Mouse (Mus musculus): ENCODE measurements at regions not wholly inside any gene's neighbourhood (a gene's known extent, or its start where the extent isn't known, plus 50 kb on each side); places are given as distances from the start of the nearest gene placed in this dataset.
"Not testable (repeated sequence)": the region's sequence is repeated elsewhere in the genome, so short reads cannot be mapped to it uniquely, and the experiment has no call there.

DNA sequence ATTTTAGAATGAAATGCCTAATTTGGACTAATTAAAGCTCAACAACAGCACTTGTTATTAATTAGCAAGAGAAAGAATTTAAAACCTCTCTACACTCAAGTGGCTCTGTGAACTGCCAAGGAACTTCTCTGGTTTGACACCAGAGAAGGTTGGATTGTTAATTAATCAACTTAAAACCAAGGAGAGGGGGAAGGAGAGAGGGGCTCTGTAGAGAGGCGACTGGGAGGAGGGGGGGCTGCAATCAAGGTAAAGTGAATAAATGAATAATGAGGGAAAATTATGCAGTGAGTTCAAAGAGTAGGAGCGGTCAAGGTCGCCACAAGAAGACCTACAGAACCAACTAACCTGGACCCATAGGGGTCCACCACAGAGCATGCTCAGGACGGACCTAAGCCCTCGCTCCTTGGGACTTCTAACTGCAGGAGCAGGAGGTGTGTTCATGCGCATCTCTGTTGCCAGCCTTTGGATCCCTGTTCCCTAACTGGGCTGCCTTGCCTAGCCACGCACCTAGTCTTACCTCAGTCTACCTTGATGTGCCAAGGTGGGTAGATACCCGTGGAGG is 189.0 kb upstream of the Ghr start:
- Histone ChIP-seq H3K36me3 (ENCODE audit: control insufficient read depth, insufficient read depth, low read length) (no peaks in the 10 kb centered on the region), H3K9me3 (ENCODE audit: control insufficient read depth, low read length) (no peaks in the 10 kb centered on the region), H3K9ac (ENCODE audit: low read length) (no peak overlapping the region), H3K4me2 (ENCODE audit: low read depth, low read length) (no peak overlapping the region), H3K27me3 (ENCODE audit: control insufficient read depth, insufficient read depth, low read depth, low read length) (no peaks in the 10 kb centered on the region), H3K4me3 (ENCODE audit: low read length) (no peak overlapping the region), H3K27ac (ENCODE audit: low read length) (no peak overlapping the region), H3K4me1 (replicated peaks; ENCODE audit: control insufficient read depth, insufficient read depth, low read length) (no peaks in the 10 kb centered on the region)
- 85% methylated on average over 8 of the region's 8 CpGs for WGBS
- no peak for ATAC-seq (ENCODE audit: low read depth)

DNA sequence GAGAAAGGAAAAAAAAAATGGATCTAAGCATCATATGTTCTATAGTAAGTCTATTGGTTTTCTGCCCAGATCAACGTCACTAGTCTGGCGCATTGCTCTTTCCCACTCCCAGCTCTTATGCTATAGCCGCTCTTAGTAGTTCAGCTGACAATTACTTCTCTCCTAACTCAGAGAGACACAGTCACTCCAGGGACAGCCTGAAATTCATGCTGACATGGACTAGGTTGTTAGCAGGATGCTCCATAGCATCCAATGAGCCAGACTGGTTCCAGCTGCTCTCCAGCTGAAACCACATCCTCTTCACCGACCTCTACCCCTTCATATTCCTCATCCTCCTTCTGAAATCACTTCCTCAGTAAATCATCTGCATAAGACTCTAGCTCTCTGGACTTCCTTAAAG is 187.0 kb upstream of the Ghr start:
- Histone ChIP-seq H3K4me1 (replicated peaks; ENCODE audit: control insufficient read depth, insufficient read depth, low read length) (no peaks in the 10 kb centered on the region), H3K9ac (ENCODE audit: low read length) (no peak overlapping the region), H3K27ac (ENCODE audit: low read length) (no peak overlapping the region), H3K9me3 (ENCODE audit: control insufficient read depth, low read length) (no peaks in the 10 kb centered on the region), H3K36me3 (ENCODE audit: control insufficient read depth, insufficient read depth, low read length) (no peaks in the 10 kb centered on the region), H3K4me3 (ENCODE audit: low read length) (no peak overlapping the region), H3K27me3 (ENCODE audit: control insufficient read depth, insufficient read depth, low read depth, low read length) (no peaks in the 10 kb centered on the region), H3K4me2 (ENCODE audit: low read depth, low read length) (no peak overlapping the region)
- WGBS, result 73% methylated on average over 4 of the region's 4 CpGs
- ATAC-seq (ENCODE audit: low read depth), result no peak

DNA sequence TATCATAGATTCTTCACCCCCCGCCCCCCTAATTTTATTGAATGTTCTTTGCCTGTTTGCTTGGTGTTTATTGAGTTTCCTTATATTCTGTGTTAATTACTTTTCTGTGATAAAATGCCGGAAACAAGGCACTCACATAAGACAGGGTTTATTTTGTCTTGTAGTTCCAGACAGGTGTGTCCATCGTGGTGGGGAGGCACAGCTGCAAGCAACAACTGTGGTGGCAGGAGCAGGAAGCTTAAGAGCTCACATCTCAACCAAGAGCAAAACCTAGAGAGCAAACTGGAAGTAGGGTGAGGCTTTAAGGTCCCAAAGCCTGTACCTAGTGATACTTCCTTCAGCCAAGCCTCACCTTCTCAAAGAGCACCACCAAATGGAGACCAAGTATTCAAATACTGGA is 181.4 kb upstream of the Ghr start:
- no peak overlapping the region for H3K4me2 ChIP-seq (ENCODE audit: low read depth, low read length)
- no peaks in the 10 kb centered on the region for H3K4me1 ChIP-seq (replicated peaks; ENCODE audit: control insufficient read depth, insufficient read depth, low read length)
- WGBS, result 89% methylated on average over 3 of the region's 3 CpGs
- no peak for ATAC-seq (ENCODE audit: low read depth)
- H3K36me3 ChIP-seq (ENCODE audit: control insufficient read depth, insufficient read depth, low read length), result no peaks in the 10 kb centered on the region
- H3K9ac ChIP-seq (ENCODE audit: low read length), result no peak overlapping the region
- H3K27ac ChIP-seq (ENCODE audit: low read length), result no peak overlapping the region
- no peak overlapping the region for H3K4me3 ChIP-seq (ENCODE audit: low read length)
- H3K9me3 ChIP-seq (ENCODE audit: control insufficient read depth, low read length), result no peaks in the 10 kb centered on the region
- no peaks in the 10 kb centered on the region for H3K27me3 ChIP-seq (ENCODE audit: control insufficient read depth, insufficient read depth, low read depth, low read length)

DNA sequence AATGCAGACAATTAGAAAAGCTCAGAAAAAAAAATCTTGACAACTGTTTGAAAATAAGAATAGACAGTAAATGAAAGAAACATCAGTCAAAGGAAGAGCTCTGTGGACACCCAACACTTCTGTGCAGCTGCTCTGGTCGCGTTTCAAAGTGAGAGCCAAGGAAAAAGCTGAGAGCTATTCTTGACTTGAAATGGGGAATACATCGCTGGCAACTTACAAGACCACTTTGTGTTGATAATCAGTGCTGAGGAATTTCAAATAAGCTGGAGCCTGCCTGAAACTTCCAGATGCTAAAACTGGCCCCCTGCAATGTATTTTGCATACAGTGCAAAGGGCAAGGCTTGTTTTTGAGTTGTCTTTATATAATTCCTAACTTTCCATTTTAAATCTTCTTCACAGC is 177.1 kb upstream of the Ghr start:
- no peaks in the 10 kb centered on the region for H3K27me3 ChIP-seq (ENCODE audit: control insufficient read depth, insufficient read depth, low read depth, low read length)
- no peaks in the 10 kb centered on the region for H3K9me3 ChIP-seq (ENCODE audit: control insufficient read depth, low read length)
- no peak overlapping the region for H3K4me2 ChIP-seq (ENCODE audit: low read depth, low read length)
- H3K27ac ChIP-seq (ENCODE audit: low read length), result no peak overlapping the region
- peak; percentile 65 for ATAC-seq (ENCODE audit: low read depth)
- no peak overlapping the region for H3K9ac ChIP-seq (ENCODE audit: low read length)
- no peaks in the 10 kb centered on the region for H3K4me1 ChIP-seq (replicated peaks; ENCODE audit: control insufficient read depth, insufficient read depth, low read length)
- no peaks in the 10 kb centered on the region for H3K36me3 ChIP-seq (ENCODE audit: control insufficient read depth, insufficient read depth, low read length)
- no peak overlapping the region for H3K4me3 ChIP-seq (ENCODE audit: low read length)
- 18% methylated on average over 3 of the region's 3 CpGs for WGBS

DNA sequence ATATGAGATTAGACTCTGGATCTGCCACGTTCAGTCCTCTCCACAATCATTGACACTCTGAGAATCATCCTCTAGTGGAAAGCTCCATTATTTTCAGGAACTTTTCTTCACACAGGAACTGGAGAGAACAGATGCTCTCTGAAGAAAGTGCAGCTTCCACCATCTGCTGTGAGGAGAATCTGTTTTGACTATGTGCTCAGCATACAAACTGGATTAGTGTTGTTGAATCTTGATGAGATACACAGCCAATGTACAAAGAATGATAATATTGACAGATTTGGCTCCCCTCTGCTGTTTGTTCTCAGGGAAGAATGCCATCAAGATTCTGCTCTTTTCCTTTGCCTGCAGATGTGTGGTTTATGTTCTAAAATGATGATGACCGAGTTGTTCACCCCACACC is 172.3 kb upstream of the Ghr start:
- no peak for ATAC-seq (ENCODE audit: low read depth)
- Histone ChIP-seq H3K4me1 (replicated peaks; ENCODE audit: control insufficient read depth, insufficient read depth, low read length) (no peaks in the 10 kb centered on the region), H3K9me3 (ENCODE audit: control insufficient read depth, low read length) (no peaks in the 10 kb centered on the region), H3K27ac (ENCODE audit: low read length) (no peak overlapping the region), H3K4me3 (ENCODE audit: low read length) (no peak overlapping the region), H3K36me3 (ENCODE audit: control insufficient read depth, insufficient read depth, low read length) (no peaks in the 10 kb centered on the region), H3K4me2 (ENCODE audit: low read depth, low read length) (no peak overlapping the region), H3K9ac (ENCODE audit: low read length) (no peak overlapping the region), H3K27me3 (ENCODE audit: control insufficient read depth, insufficient read depth, low read depth, low read length) (no peaks in the 10 kb centered on the region)
- 61% methylated on average over 2 of the region's 2 CpGs for WGBS

DNA sequence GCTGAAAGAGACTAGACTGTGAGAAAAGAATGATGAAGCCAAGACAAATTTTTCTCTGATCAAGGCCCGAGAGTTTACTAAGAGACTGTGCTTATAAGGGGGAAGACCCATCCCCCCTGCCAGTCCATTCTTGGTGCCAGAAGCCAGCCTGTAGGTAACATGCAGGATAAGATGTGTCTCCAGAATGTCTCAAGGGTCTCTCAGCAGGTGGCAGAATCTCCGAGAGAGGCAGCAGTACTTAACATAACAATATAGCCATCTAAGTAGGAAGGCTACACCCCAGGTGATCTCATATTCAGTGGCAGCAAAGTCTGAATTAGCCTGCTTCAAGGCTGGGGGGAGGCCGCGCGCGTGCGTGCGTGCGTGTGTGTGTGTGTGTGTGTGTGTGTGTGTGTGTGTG is 164.8 kb upstream of the Ghr start:
- H3K4me2 ChIP-seq (ENCODE audit: low read depth, low read length); ATAC-seq (ENCODE audit: low read depth); H3K9me3 ChIP-seq (ENCODE audit: control insufficient read depth, low read length); H3K27me3 ChIP-seq (ENCODE audit: control insufficient read depth, insufficient read depth, low read depth, low read length); H3K4me1 ChIP-seq (replicated peaks; ENCODE audit: control insufficient read depth, insufficient read depth, low read length); H3K27ac ChIP-seq (ENCODE audit: low read length); H3K4me3 ChIP-seq (ENCODE audit: low read length); H3K36me3 ChIP-seq (ENCODE audit: control insufficient read depth, insufficient read depth, low read length); H3K9ac ChIP-seq (ENCODE audit: low read length): not testable (repeated sequence)
- 89% methylated on average over 9 of the region's 9 CpGs for WGBS

DNA sequence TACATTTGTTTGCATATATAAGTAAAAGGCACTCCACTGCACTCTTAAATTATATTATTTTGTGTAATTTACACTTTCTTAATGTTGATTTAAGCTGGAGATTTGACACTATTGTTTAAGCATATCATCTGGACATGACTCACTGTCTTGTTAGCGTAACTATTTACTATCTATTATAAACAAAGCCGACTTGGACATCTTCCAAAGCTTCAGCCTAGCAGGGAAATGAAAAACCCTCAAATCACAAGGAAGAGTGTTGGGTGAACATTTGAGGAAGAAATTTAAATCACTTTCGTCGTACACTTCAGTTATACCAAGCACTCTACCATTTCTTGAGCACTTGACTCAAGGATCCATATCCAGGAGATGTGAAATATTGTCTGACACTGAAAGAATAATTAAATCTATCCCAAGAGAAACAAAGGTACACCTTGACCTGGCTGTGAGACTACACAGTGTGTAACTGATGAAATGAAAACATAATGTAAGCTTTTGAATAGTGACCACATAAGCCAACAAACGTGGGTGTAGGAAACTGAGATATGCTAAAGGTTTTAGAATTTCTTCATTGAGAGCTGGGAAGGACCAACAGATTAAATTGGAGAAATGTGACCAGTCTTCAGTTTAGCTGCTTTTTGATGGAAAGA is 160.0 kb upstream of the Ghr start:
- Histone ChIP-seq H3K4me3 (ENCODE audit: low read length) (no peak overlapping the region), H3K36me3 (ENCODE audit: control insufficient read depth, insufficient read depth, low read length) (no peaks in the 10 kb centered on the region), H3K4me1 (replicated peaks; ENCODE audit: control insufficient read depth, insufficient read depth, low read length) (peaks cover 11% of the 10 kb centered on the region; the same call in 1 of the 2 replicates), H3K27me3 (ENCODE audit: control insufficient read depth, insufficient read depth, low read depth, low read length) (no peaks in the 10 kb centered on the region), H3K9me3 (ENCODE audit: control insufficient read depth, low read length) (no peaks in the 10 kb centered on the region), H3K9ac (ENCODE audit: low read length) (no peak overlapping the region), H3K27ac (ENCODE audit: low read length) (no peak overlapping the region), H3K4me2 (ENCODE audit: low read depth, low read length) (no peak overlapping the region)
- WGBS, result 17% methylated on average over 5 of the region's 5 CpGs
- ATAC-seq (ENCODE audit: low read depth), result peak; percentile 64

DNA sequence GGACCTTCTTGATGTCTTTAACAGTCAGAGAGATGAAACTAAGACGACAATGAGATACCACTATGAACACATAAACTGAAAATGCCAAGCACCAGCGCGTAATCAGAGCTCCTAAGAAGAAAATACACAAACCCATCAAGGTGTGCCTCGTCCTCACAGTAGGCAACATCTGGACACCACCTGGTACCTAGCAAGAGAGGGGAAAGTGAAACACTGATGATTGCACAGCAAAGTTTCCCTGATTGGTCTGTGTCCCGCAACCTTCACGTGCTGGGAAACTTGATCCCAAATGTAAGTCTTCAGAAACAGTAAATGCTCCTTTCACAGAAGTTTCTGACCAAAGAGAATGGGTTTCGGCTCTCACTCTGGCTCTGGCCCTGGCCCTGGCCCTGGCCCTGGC is 158.9 kb upstream of the Ghr start:
- no peak overlapping the region for H3K4me2 ChIP-seq (ENCODE audit: low read depth, low read length)
- H3K9ac ChIP-seq (ENCODE audit: low read length), result no peak overlapping the region
- peaks cover 11% of the 10 kb centered on the region; the same call in 1 of the 2 replicates for H3K4me1 ChIP-seq (replicated peaks; ENCODE audit: control insufficient read depth, insufficient read depth, low read length)
- H3K36me3 ChIP-seq (ENCODE audit: control insufficient read depth, insufficient read depth, low read length), result no peaks in the 10 kb centered on the region
- 80% methylated on average over 7 of the region's 7 CpGs for WGBS
- H3K4me3 ChIP-seq (ENCODE audit: low read length), result no peak overlapping the region
- H3K27ac ChIP-seq (ENCODE audit: low read length), result no peak overlapping the region
- ATAC-seq (ENCODE audit: low read depth), result no peak
- no peaks in the 10 kb centered on the region for H3K27me3 ChIP-seq (ENCODE audit: control insufficient read depth, insufficient read depth, low read depth, low read length)
- H3K9me3 ChIP-seq (ENCODE audit: control insufficient read depth, low read length), result no peaks in the 10 kb centered on the region

DNA sequence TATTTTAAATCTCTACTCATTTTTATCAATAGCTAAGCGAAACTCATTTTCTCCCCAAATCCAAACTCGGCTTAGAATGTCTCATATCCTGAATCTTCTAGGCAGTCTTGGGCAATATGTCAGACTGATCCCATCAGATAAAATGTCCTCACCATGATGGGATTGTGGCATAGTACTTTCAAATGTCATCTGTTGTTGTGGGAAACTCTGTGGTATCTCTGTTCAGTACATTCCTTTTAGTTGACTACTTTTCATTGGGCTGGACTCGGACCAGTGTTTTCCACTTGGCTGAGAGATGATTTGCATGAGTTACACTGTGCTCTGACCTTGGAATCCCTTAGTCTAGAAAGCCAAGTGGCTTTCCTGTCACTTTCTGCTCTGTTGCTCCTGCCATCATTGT is 141.9 kb upstream of the Ghr start:
- no peaks in the 10 kb centered on the region for H3K9me3 ChIP-seq (ENCODE audit: control insufficient read depth, low read length)
- no peak overlapping the region for H3K4me2 ChIP-seq (ENCODE audit: low read depth, low read length)
- ATAC-seq (ENCODE audit: low read depth), result no peak
- H3K9ac ChIP-seq (ENCODE audit: low read length), result no peak overlapping the region
- H3K27me3 ChIP-seq (ENCODE audit: control insufficient read depth, insufficient read depth, low read depth, low read length), result no peaks in the 10 kb centered on the region
- H3K4me3 ChIP-seq (ENCODE audit: low read length), result no peak overlapping the region
- no peaks in the 10 kb centered on the region for H3K4me1 ChIP-seq (replicated peaks; ENCODE audit: control insufficient read depth, insufficient read depth, low read length)
- no peak overlapping the region for H3K27ac ChIP-seq (ENCODE audit: low read length)
- no peaks in the 10 kb centered on the region for H3K36me3 ChIP-seq (ENCODE audit: control insufficient read depth, insufficient read depth, low read length)
- WGBS, result 71% methylated on average over 3 of the region's 3 CpGs

Measured in lung, embryonic 16.5 days (tissue).